Mouse (Mus musculus) thymus, adult 2 months (tissue): Measurements from ENCODE around the gene Cyp1a1.

ENCODE experiments used
- CTCF ChIP-seq: fragments of 200-500 bp; IDR thresholded peaks from 2 replicates; pipeline ENCODE4 v1.5.1; 2012; ENCODE audit warnings: mild to moderate bottlenecking, control low read depth, low read length, moderate library complexity, borderline replicate concordance; ENCODE audit not compliant: control insufficient read depth, poor library complexity, insufficient read depth; ENCODE audit errors: extremely low read depth
- POLR2A ChIP-seq: fragments of 200-500 bp; IDR thresholded peaks from 2 replicates; pipeline ENCODE4 v1.6.1; 2012; ENCODE audit warnings: mild to moderate bottlenecking, low read length, control low read depth, moderate library complexity; ENCODE audit not compliant: control insufficient read depth, poor library complexity, insufficient read depth; ENCODE audit errors: extremely low read depth

DNA sequence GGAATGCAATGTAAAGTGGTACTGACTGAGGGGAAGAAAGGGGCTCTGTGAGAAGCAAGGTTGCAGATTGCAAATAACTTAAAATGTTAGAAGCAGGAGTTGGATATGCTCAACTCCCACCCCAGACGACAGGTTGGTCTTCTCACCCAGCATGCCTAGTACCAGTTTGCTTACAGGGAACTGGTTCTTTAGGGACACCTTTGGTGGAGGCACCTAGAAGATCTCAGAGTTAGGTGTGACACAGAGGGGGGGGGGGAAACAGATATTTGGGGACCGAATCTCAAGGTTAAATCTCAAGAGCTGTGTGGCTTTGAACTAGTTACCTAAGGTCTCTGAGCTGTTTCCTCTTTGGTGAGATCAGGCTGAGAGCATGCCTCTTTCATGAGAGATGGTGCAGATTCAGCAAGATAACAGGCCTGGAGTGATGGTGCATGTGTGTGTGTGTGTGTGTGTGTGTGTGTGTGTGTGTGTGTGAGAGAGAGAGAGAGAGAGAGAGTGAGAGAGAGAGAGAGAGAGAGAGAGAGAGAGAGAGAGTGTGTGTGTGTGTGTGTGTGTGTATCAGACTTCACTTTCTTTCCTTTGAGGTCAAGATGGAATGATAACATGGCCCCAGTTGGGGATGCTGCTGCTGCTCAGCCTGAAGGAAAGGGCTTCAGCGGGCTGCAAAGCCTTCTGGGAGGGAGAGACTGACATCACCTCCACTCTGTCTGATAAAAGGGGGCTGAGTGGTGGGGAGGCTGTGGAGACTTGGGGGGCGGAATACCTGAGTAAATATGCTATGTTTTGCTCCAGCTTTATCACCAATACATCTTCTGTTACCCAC, 40.2 kb upstream of the Cyp1a1 start:
- TF ChIP-seq CTCF = no peak
- TF ChIP-seq POLR2A = no peak
